Mouse (Mus musculus) limb, embryonic 15.5 days (tissue): Measurements from ENCODE around the gene Khk. TPM values are rescaled to one million over a fixed set of nuclear protein-coding genes. Genes with fewer than 3 reads are reported as not detected.

Experiments
- ATAC-seq: fragments of 200-750 bp; cut with Nextera tagmentation; 2 replicates; pipeline ENCODE4 v1.8.0; 2017; ENCODE audit warnings: low read depth, moderate TSS enrichment; ENCODE audit not compliant: insufficient number of reproducible peaks, low FRiP score, low TSS enrichment
- H3K27ac ChIP-seq: fragments of 300-500 bp; sonication (generic); 2 replicates; pipeline ENCODE4 v1.5.1; 2015; ENCODE audit warnings: moderate library complexity, mild to moderate bottlenecking, inconsistent platforms
- H3K27me3 ChIP-seq: fragments of 300-500 bp; sonication (generic); 2 replicates; pipeline ENCODE4 v1.6.1; 2015; ENCODE audit warnings: inconsistent platforms
- H3K36me3 ChIP-seq: fragments of 300-500 bp; sonication (generic); 2 replicates; pipeline ENCODE4 v1.6.1; 2015; ENCODE audit warnings: inconsistent platforms
- H3K4me1 ChIP-seq: fragments of 300-500 bp; sonication (generic); 2 replicates; pipeline ENCODE4 v1.6.1; 2015; ENCODE audit warnings: inconsistent platforms
- H3K4me2 ChIP-seq: fragments of 300-500 bp; sonication (generic); 2 replicates; pipeline ENCODE4 v1.6.1; 2015; ENCODE audit warnings: mild to moderate bottlenecking, inconsistent platforms
- H3K4me3 ChIP-seq: fragments of 300-500 bp; sonication (generic); 2 replicates; pipeline ENCODE4 v1.5.1; 2015; ENCODE audit warnings: mild to moderate bottlenecking, inconsistent platforms
- H3K9ac ChIP-seq: fragments of 300-500 bp; sonication (generic); 2 replicates; pipeline ENCODE4 v1.6.1; 2015; ENCODE audit warnings: inconsistent platforms
- H3K9me3 ChIP-seq: fragments of 300-500 bp; sonication (generic); 2 replicates; pipeline ENCODE4 v1.6.1; 2016; ENCODE audit warnings: inconsistent platforms
- WGBS: fragments of 180-500 bp; shearing (Covaris S2); methylation state at CpG from one replicate; pipeline ENCODE4 v1.1.7; 2015; 5-methylcytosine and 5-hydroxymethylcytosine counted together
- polyA plus RNA-seq: library from polyadenylated mRNA; unstranded; fragments of >200 nt; fragmentation: Nextera tagmentation; extraction: Ambion mirVana; gene quantifications from 2 replicates; pipeline ENCODE4 v1.2.1, GENCODE M21; 2015

Khk gene
- polyA plus RNA-seq, 1 experiment from 2014 or later: 23.6 TPM

- Histone ChIP-seq H3K4me2 (peak overlapping the region; percentile 72), H3K36me3 (peaks cover 33% of the 10 kb centered on the region), H3K9me3 (no peaks in the 10 kb centered on the region), H3K9ac (peak overlapping the region; percentile 71), H3K4me3 (peak overlapping the region; percentile 81), H3K4me1 (peaks cover 20% of the 10 kb centered on the region), H3K27me3 (no peaks in the 10 kb centered on the region), H3K27ac (peak overlapping the region; percentile 99)
- peak; percentile 57 for ATAC-seq
- WGBS: under 1% methylated on average over 42 of the region's 42 CpGs
These were observed 32.0 kb upstream of the Khk start for GRCm38 (mm10) chr5:30889088-30889754.

GRCm38 (mm10) chr5:30890375-30890774 lies 30.9 kb upstream of the Khk start:
- Histone ChIP-seq H3K4me3 (peak overlapping the region; percentile 81), H3K4me1 (peaks cover 20% of the 10 kb centered on the region), H3K27ac (peak overlapping the region; percentile 99), H3K9me3 (no peaks in the 10 kb centered on the region), H3K4me2 (peak overlapping the region; percentile 72), H3K27me3 (no peaks in the 10 kb centered on the region), H3K36me3 (peaks cover 45% of the 10 kb centered on the region), H3K9ac (0 out of 2 replicates have a peak overlapping the region, but pooled peaks have one; percentile 28)
- WGBS: 78% methylated on average over 7 of the region's 7 CpGs
- ATAC-seq: no peak

- no peak overlapping the region for H3K4me2 ChIP-seq
- no peaks in the 10 kb centered on the region for H3K9me3 ChIP-seq
- H3K27me3 ChIP-seq: no peaks in the 10 kb centered on the region
- H3K36me3 ChIP-seq: peaks cover 78% of the 10 kb centered on the region
- peaks cover 19% of the 10 kb centered on the region for H3K4me1 ChIP-seq
- H3K4me3 ChIP-seq: no peak overlapping the region
- 92% methylated on average over 5 of the region's 5 CpGs for WGBS
- no peak for ATAC-seq
- H3K9ac ChIP-seq: no peak overlapping the region
- H3K27ac ChIP-seq: no peak overlapping the region; the same call in 1 of the 2 replicates
These were observed 19.4 kb upstream of the Khk start for GRCm38 (mm10) chr5:30901860-30902259.

GRCm38 (mm10) chr5:30907413-30908059 lies 13.7 kb upstream of the Khk start, which contains the start of gene Ost4:
TSS of gene Ost4 (minus strand) at chr5:30907788.
- Histone ChIP-seq H3K4me3 (peak within 1 kb of the TSS; percentile 75), H3K9ac (peak within 1 kb of the TSS; percentile 73), H3K4me1 (peaks cover 56% of the 10 kb centered on the region), H3K27me3 (no peaks in the 10 kb centered on the region), H3K27ac (peak within 1 kb of the TSS; percentile 97), H3K36me3 (peaks cover 36% of the 10 kb centered on the region), H3K9me3 (no peaks in the 10 kb centered on the region), H3K4me2 (peak within 1 kb of the TSS; percentile 78)
- ATAC-seq: peak; percentile 92
- WGBS: under 1% methylated on average over 58 of the region's 58 CpGs

- no peaks in the 10 kb centered on the region for H3K9me3 ChIP-seq
- peak overlapping the region; percentile 97 for H3K27ac ChIP-seq
- H3K4me2 ChIP-seq: peak overlapping the region; percentile 78
- peaks cover 27% of the 10 kb centered on the region for H3K36me3 ChIP-seq
- peaks cover 64% of the 10 kb centered on the region for H3K4me1 ChIP-seq
- ATAC-seq: peak; percentile 46
- peak overlapping the region; percentile 75 for H3K4me3 ChIP-seq
- peak overlapping the region; percentile 60 for H3K9ac ChIP-seq
- no peaks in the 10 kb centered on the region for H3K27me3 ChIP-seq
- 17% methylated on average over 13 of the region's 13 CpGs for WGBS
These were observed 12.6 kb upstream of the Khk start for GRCm38 (mm10) chr5:30908426-30909299.

- Histone ChIP-seq H3K27ac (peak overlapping the region; percentile 97), H3K4me3 (no peak overlapping the region), H3K9me3 (no peaks in the 10 kb centered on the region), H3K4me1 (peaks cover 67% of the 10 kb centered on the region), H3K9ac (peak overlapping the region; percentile 11; the same call in 1 of the 2 replicates), H3K4me2 (peak overlapping the region; percentile 78; the same call in 1 of the 2 replicates), H3K36me3 (peaks cover 20% of the 10 kb centered on the region), H3K27me3 (no peaks in the 10 kb centered on the region)
- ATAC-seq: no peak
- 23% methylated on average over 7 of the region's 7 CpGs for WGBS
These were observed 12.0 kb upstream of the Khk start for GRCm38 (mm10) chr5:30909300-30909659.

- Histone ChIP-seq H3K36me3 (peaks cover 15% of the 10 kb centered on the region), H3K4me2 (no peak overlapping the region), H3K9me3 (no peaks in the 10 kb centered on the region), H3K27me3 (no peaks in the 10 kb centered on the region), H3K4me1 (peaks cover 73% of the 10 kb centered on the region), H3K27ac (peak overlapping the region; percentile 97), H3K4me3 (no peak overlapping the region), H3K9ac (no peak overlapping the region)
- WGBS: 78% methylated on average over 7 of the region's 7 CpGs
- no peak for ATAC-seq
These were observed 11.4 kb upstream of the Khk start for GRCm38 (mm10) chr5:30909863-30910262.

- Histone ChIP-seq H3K36me3 (peaks cover 8% of the 10 kb centered on the region), H3K4me2 (no peak overlapping the region), H3K9me3 (no peaks in the 10 kb centered on the region), H3K4me3 (no peak overlapping the region), H3K27me3 (no peaks in the 10 kb centered on the region), H3K4me1 (peaks cover 74% of the 10 kb centered on the region), H3K9ac (no peak overlapping the region), H3K27ac (peak overlapping the region; percentile 98)
- ATAC-seq: no peak
These were observed 10.8 kb upstream of the Khk start for GRCm38 (mm10) chr5:30910481-30910880.

GRCm38 (mm10) chr5:30912156-30912555 lies 9.1 kb upstream of the Khk start:
- 38% methylated on average over 5 of the region's 5 CpGs for WGBS
- Histone ChIP-seq H3K9me3 (no peaks in the 10 kb centered on the region), H3K4me1 (peaks cover 76% of the 10 kb centered on the region), H3K4me3 (no peak overlapping the region), H3K36me3 (peaks cover 4% of the 10 kb centered on the region), H3K27me3 (no peaks in the 10 kb centered on the region), H3K9ac (no peak overlapping the region), H3K27ac (peak overlapping the region; percentile 98), H3K4me2 (no peak overlapping the region)
- ATAC-seq: no peak

GRCm38 (mm10) chr5:30913060-30913841 lies 8.0 kb upstream of the Khk start, which contains the start of gene Emilin1:
TSS of gene Emilin1 (plus strand) at chr5:30913402.
- peak; percentile 83 for ATAC-seq
- WGBS: 11% methylated on average over 12 of the region's 13 CpGs
- H3K36me3 ChIP-seq: peaks cover 15% of the 10 kb centered on the region
- H3K27ac ChIP-seq: peak within 1 kb of the TSS; percentile 98
- no peaks in the 10 kb centered on the region for H3K27me3 ChIP-seq
- no peaks in the 10 kb centered on the region for H3K9me3 ChIP-seq
- H3K4me3 ChIP-seq: peak within 1 kb of the TSS; percentile 53
- peak within 1 kb of the TSS; percentile 64 for H3K9ac ChIP-seq
- peaks cover 86% of the 10 kb centered on the region for H3K4me1 ChIP-seq
- peak within 1 kb of the TSS; percentile 89 for H3K4me2 ChIP-seq

- Histone ChIP-seq H3K9me3 (no peaks in the 10 kb centered on the region), H3K4me3 (peak overlapping the region; percentile 53), H3K27ac (peak overlapping the region; percentile 98), H3K27me3 (no peaks in the 10 kb centered on the region), H3K4me2 (peak overlapping the region; percentile 89), H3K4me1 (peaks cover 86% of the 10 kb centered on the region), H3K9ac (peak overlapping the region; percentile 64), H3K36me3 (peaks cover 24% of the 10 kb centered on the region)
- ATAC-seq: no peak
- 23% methylated on average over 7 of the region's 7 CpGs for WGBS
These were observed 7.1 kb upstream of the Khk start for GRCm38 (mm10) chr5:30914101-30914635.
